In the genomic region with DNA sequence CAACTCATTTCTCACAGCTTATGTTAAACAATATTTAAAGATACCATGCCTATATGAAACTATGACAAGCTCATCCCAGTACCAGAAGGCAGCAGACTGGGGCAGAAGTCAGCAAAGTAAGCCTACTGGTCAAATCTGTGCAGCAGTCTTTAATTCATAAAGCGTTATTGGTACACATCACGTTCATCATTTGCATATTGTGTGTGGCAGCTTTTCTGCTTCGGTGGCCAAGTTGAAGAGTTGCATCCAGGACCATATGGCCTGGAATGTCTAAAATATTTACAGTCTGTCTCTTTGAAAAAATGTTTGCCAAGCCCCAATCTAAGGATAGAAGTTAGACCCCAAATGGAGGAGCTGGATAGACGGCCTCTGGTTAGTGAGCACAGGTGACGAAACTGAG, we compare ENCODE assay signal across 14 mouse cellular contexts.
"Had no signal": no experiment of that assay in that cellular context is flagged by ENCODE, and none has a peak within 500 bp of the region (broad histone marks: within the 10 kb centered on the region; RNA-seq: fewer than 3 reads in every experiment).

No protein-coding gene starts in this region.

- H3K9ac ChIP-seq: liver, embryonic 15.5 days; midbrain, embryonic 13.5 days; stomach, embryonic 15.5 days had no signal

- H3K9me3 ChIP-seq: limb, embryonic 10.5 days; liver, embryonic 15.5 days; midbrain, embryonic 13.5 days; stomach, embryonic 15.5 days had no signal

- H3K27me3 ChIP-seq: liver, embryonic 15.5 days; midbrain, embryonic 13.5 days; stomach, embryonic 15.5 days had no signal

- DNase-seq: kidney, postnatal 36 days; lung, adult 2 months; lung, postnatal 36 days; right cerebral cortex, postnatal 14 days; thymus, adult 2 months; thymus, postnatal 25 days had no signal

- ATAC-seq: lung, postnatal 0 days; midbrain, embryonic 13.5 days had no signal

- H3K27ac ChIP-seq: kidney, postnatal 0 days; left cerebral cortex, adult 2 months; limb, embryonic 10.5 days; liver, embryonic 15.5 days; midbrain, embryonic 13.5 days; stomach, embryonic 15.5 days had no signal

- H3K4me2 ChIP-seq: liver, embryonic 11.5 days; liver, embryonic 15.5 days; midbrain, embryonic 13.5 days; stomach, embryonic 15.5 days had no signal

- H3K36me3 ChIP-seq: limb, embryonic 10.5 days; liver, embryonic 15.5 days; midbrain, embryonic 13.5 days; stomach, embryonic 15.5 days had no signal

- H3K4me1 ChIP-seq: limb, embryonic 10.5 days; liver, embryonic 15.5 days; midbrain, embryonic 13.5 days; stomach, embryonic 15.5 days had no signal

- H3K4me3 ChIP-seq: left cerebral cortex, adult 2 months; limb, embryonic 10.5 days; liver, embryonic 15.5 days; midbrain, embryonic 13.5 days; stomach, embryonic 15.5 days had no signal
